Mouse (Mus musculus) erythroblast, embryonic 14.5 days (primary cell): ENCODE results near the gene Slc51a.

ENCODE experiments used
- GATA1 ChIP-seq: IDR thresholded peaks from 2 replicates; pipeline ENCODE4 v1.6.1; 2012; ENCODE audit warnings: low read length, inconsistent platforms, mixed read lengths
- TAL1 ChIP-seq: IDR thresholded peaks from 3 replicates; pipeline ENCODE4 v1.6.1; 2012; ENCODE audit warnings: low read length, inconsistent platforms, mixed read lengths

DNA sequence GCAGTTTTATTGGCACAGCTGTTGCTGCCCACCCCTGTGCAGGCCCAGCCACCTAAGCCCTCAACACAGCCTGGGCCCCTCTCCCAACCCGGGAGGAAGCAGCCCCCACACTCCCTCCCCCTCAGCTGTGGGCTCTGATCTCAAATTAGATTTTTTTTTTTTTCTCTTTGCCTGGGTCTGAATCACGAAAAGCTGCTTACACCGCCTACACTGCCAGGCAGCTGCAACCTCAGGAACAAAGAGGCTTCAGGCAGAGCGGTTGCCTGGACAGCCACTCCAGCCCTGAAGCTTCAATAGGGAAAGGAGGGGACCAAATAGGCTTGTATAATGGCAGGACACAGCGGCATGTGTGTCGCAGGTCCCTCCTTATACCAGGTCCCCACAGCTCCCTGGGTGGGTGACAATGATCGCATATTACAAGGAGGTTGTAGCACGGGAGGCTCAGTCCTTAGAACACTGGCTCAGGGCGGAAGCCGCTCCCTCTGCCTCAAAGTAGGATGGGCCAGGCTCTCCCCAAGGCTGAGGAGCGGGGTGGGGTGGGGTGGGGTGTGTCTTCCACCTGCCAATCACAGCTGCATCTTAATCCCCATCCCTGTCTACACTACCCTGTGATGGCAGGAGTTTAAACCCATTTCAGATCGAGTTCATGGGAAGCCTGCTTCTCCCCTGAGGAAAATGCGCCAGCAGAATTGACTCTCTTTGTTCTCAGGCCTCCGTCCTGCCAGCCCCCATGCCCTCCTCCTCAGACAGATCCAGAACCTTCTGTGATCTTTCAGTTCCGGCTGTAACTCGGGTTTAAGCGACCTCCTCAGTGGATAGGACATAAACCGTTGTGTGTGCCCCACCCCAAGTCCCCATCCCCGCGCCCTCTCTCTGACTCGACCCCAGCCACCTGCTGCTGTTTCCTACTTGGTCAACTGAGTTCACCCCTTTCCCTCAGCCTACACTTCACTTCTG, 28.6 kb upstream of the Slc51a start:
- no peak for TF ChIP-seq TAL1
- TF ChIP-seq GATA1 = no peak
